ENCODE assay signal across 28 mouse cellular contexts in the genomic region with DNA sequence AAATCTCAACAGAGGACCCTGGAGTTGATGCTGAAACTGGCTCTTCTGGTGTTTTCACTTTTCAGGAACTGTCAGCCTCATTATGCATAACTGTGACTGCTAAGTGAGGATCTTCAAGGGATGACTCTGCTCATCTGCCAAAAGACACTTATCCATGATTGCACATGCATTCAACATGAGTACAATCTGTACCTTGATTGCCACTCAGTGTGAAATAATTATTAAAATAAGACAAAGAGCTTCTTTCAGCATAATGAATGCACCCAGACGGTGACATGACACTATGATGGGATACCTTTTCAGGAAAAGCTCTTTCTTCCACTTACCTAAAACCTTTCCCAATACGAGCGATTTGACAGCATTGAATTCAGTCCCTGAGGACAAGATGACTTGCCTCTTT.
"Had no signal": no experiment of that assay in that cellular context is flagged by ENCODE, and none has a peak within 500 bp of the region (broad histone marks: within the 10 kb centered on the region; RNA-seq: fewer than 3 reads in every experiment).

No protein-coding gene starts in this region.

- H3K9me3 ChIP-seq: heart, embryonic 10.5 days; heart, embryonic 12.5 days; hindbrain, embryonic 10.5 days; hindbrain, embryonic 12.5 days; hindbrain, embryonic 15.5 days; kidney, embryonic 15.5 days; limb, embryonic 13.5 days; limb, embryonic 15.5 days; liver, embryonic 12.5 days had no signal

- H3K27me3 ChIP-seq: heart, embryonic 12.5 days; hindbrain, embryonic 12.5 days; hindbrain, embryonic 15.5 days; kidney, embryonic 15.5 days; limb, embryonic 13.5 days; limb, embryonic 15.5 days; liver, embryonic 12.5 days had no signal

- H3K4me2 ChIP-seq: heart, embryonic 12.5 days; hindbrain, embryonic 12.5 days; hindbrain, embryonic 15.5 days; kidney, embryonic 15.5 days; limb, embryonic 13.5 days; limb, embryonic 15.5 days; liver, embryonic 12.5 days had no signal

- H3K4me1 ChIP-seq: heart, embryonic 10.5 days; heart, embryonic 12.5 days; hindbrain, embryonic 10.5 days; hindbrain, embryonic 12.5 days; hindbrain, embryonic 15.5 days; kidney, embryonic 15.5 days; limb, embryonic 13.5 days; limb, embryonic 15.5 days; liver, embryonic 12.5 days had no signal

- H3K36me3 ChIP-seq: heart, embryonic 10.5 days; heart, embryonic 12.5 days; hindbrain, embryonic 10.5 days; hindbrain, embryonic 12.5 days; hindbrain, embryonic 15.5 days; kidney, embryonic 15.5 days; limb, embryonic 13.5 days; limb, embryonic 15.5 days; liver, embryonic 12.5 days had no signal

- H3K27ac ChIP-seq: gastrocnemius, adult 2 months; heart, embryonic 10.5 days; hindbrain, embryonic 10.5 days; hindbrain, embryonic 12.5 days; hindbrain, embryonic 15.5 days; hindbrain, postnatal 0 days; kidney, embryonic 15.5 days; kidney, postnatal 0 days; layer of hippocampus, adult 2 months; left cerebral cortex, adult 2 months; limb, embryonic 13.5 days; limb, embryonic 15.5 days; liver, embryonic 12.5 days; liver, embryonic 14.5 days had no signal

- DNase-seq: gastrocnemius, adult 2 months; gastrocnemius, postnatal 10 days; gastrocnemius, postnatal 25 days; heart, adult 18-20 months; heart, postnatal 10 days; heart, postnatal 4 days; kidney, adult 11 months; kidney, adult 2 months; kidney, adult 9 months; kidney, postnatal 14 days; kidney, postnatal 4 days; left cerebral cortex, postnatal 4 days; lung, adult 18-20 months had no signal

- ATAC-seq: hindbrain, postnatal 0 days; intestine, embryonic 16.5 days; liver, embryonic 12.5 days had no signal

- H3K4me3 ChIP-seq: gastrocnemius, adult 2 months; heart, embryonic 10.5 days; heart, embryonic 12.5 days; hindbrain, embryonic 10.5 days; hindbrain, embryonic 12.5 days; hindbrain, embryonic 15.5 days; kidney, embryonic 15.5 days; layer of hippocampus, adult 2 months; left cerebral cortex, adult 2 months; limb, embryonic 13.5 days; limb, embryonic 15.5 days; liver, embryonic 12.5 days had no signal

- H3K9ac ChIP-seq: heart, embryonic 12.5 days; hindbrain, embryonic 12.5 days; hindbrain, embryonic 15.5 days; kidney, embryonic 15.5 days; limb, embryonic 13.5 days; limb, embryonic 15.5 days; liver, embryonic 12.5 days; liver, embryonic 14.5 days had no signal
